Mouse (Mus musculus) gastrocnemius, adult 8-10 months (tissue): ENCODE measurements around the gene Fam189a1. TPM values are rescaled to one million over a fixed set of nuclear protein-coding genes. Genes with fewer than 3 reads are reported as not detected.

Experiments used
- DNase-seq, 2 experiments: peaks; one replicate each; pipeline ENCODE4 v3.0.0; 2022; ENCODE audit warnings: low spot score in 2 of 2
- total RNA-seq, 4 experiments: library from RNA; stranded (reverse); gene quantifications; 2 replicates each; pipeline ENCODE4 v1.2.4; 2022

The Fam189a1 gene
- total RNA-seq, 4 experiments from 2014 or later: not detected

- no peak for DNase-seq
Measured at GRCm38 (mm10) chr7:64952181-64952580, 204.2 kb downstream of the Fam189a1 start.

- DNase-seq: no peak
Measured at GRCm38 (mm10) chr7:64950771-64951099, 205.6 kb downstream of the Fam189a1 start.

GRCm38 (mm10) chr7:64949910-64950770 lies 206.2 kb downstream of the Fam189a1 start:
- DNase-seq: no peak

GRCm38 (mm10) chr7:64949465-64949864 lies 206.9 kb downstream of the Fam189a1 start:
- no peak for DNase-seq

GRCm38 (mm10) chr7:64944686-64945085 lies 211.7 kb downstream of the Fam189a1 start:
- DNase-seq: no peak

GRCm38 (mm10) chr7:64944175-64944574 lies 212.2 kb downstream of the Fam189a1 start:
- DNase-seq: no peak

- no peak for DNase-seq
Measured at GRCm38 (mm10) chr7:64936927-64937326, 219.4 kb downstream of the Fam189a1 start.

- no peak for DNase-seq
Measured at GRCm38 (mm10) chr7:64934115-64934514, 222.3 kb downstream of the Fam189a1 start.

- DNase-seq: no peak
Measured at GRCm38 (mm10) chr7:64930980-64931379, 225.4 kb downstream of the Fam189a1 start.

- DNase-seq: no peak
Measured at GRCm38 (mm10) chr7:64923918-64924317, 232.5 kb downstream of the Fam189a1 start.

- DNase-seq: no peak
Measured at GRCm38 (mm10) chr7:64921189-64921588, 235.2 kb downstream of the Fam189a1 start.

GRCm38 (mm10) chr7:64920735-64921134 lies 235.6 kb downstream of the Fam189a1 start:
- DNase-seq: no peak

- no peak for DNase-seq
Measured at GRCm38 (mm10) chr7:64916654-64917053, 239.7 kb downstream of the Fam189a1 start.

- no peak for DNase-seq
Measured at GRCm38 (mm10) chr7:64915121-64915520, 241.2 kb downstream of the Fam189a1 start.

GRCm38 (mm10) chr7:64911945-64912344 lies 244.4 kb downstream of the Fam189a1 start:
- DNase-seq: no peak

- no peak for DNase-seq
Measured at GRCm38 (mm10) chr7:64910208-64910607, 246.2 kb downstream of the Fam189a1 start.

GRCm38 (mm10) chr7:64906955-64907354 lies 249.4 kb downstream of the Fam189a1 start:
- no peak for DNase-seq

GRCm38 (mm10) chr7:64905506-64905905 lies 250.9 kb downstream of the Fam189a1 start:
- no peak for DNase-seq

- no peak for DNase-seq
Measured at GRCm38 (mm10) chr7:64900249-64900648, 256.1 kb downstream of the Fam189a1 start.

GRCm38 (mm10) chr7:64896587-64896986 lies 259.8 kb downstream of the Fam189a1 start:
- no peak for DNase-seq

- DNase-seq: no peak
Measured at GRCm38 (mm10) chr7:64895685-64896101, 260.7 kb downstream of the Fam189a1 start.

GRCm38 (mm10) chr7:64891139-64891538 lies 265.2 kb downstream of the Fam189a1 start:
- DNase-seq: peak; percentile 33 to 56

- peak; percentile 18 to 47 for DNase-seq
Measured at GRCm38 (mm10) chr7:64889919-64890318, 266.5 kb downstream of the Fam189a1 start.
